Comparison of ENCODE assay signal across 10 mouse cellular contexts in the genomic region with DNA sequence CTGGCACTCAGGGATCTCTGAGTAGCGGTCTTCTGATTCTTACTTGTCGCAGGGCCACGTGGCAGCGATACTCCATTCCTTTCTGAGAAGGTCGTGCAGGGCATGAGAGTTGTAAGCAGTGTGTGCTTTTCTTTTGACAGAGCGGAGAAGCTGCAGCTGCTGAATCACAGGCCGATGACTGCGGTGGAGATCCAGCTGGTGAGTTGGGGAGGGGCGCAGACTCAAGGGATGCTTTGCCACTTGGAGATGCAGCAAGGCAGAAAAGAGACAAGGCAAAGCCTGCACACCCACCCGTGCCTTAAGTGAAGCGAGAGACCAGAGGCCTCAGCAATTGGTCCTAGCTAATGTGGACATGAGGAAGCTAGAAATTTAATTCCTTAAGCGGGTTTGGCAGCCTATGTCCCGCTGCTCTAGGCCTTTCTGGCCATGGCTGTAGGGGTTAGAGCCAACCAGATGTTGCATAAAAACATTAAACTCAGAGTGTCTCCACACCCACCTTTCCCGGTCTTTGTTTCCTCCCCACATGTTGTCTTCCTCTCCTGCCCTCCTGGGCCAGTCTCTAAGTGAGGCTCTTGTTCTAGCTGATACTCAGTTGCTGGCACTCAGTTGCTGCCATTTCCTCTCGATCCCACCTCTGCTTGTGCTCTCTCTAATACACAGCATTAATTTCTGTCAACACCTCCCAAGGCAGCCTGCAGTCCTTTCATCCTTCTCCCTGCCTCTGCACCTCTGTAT. TPM values are rescaled to one million over a fixed set of nuclear protein-coding genes. Genes with fewer than 3 reads are reported as not detected.
DNase-seq lines count a peak whose midpoint lies in the region; ATAC-seq and TF ChIP-seq lines count a peak whose summit lies in the region.
"Had no signal": no experiment of that assay in that cellular context is flagged by ENCODE, and none has a peak within 500 bp of the region (broad histone marks: within the 10 kb centered on the region; RNA-seq: fewer than 3 reads in every experiment).

No protein-coding gene starts in this region.

- TF ChIP-seq CTCF in lung, postnatal 0 days (IDR thresholded peaks at IDR 0.05) = no peak
- no peak for TF ChIP-seq CTCF in stomach, postnatal 0 days (IDR thresholded peaks at IDR 0.05; ENCODE audit: low read depth)

- no peaks in the 10 kb centered on the region for H3K9me3 ChIP-seq in embryonic facial prominence, embryonic 14.5 days (ENCODE audit: control insufficient read depth, low read length)
- no peaks in the 10 kb centered on the region for H3K9me3 ChIP-seq in embryonic facial prominence, embryonic 10.5 days
- H3K9me3 ChIP-seq in lung, postnatal 0 days (ENCODE audit: low read length) = no peaks in the 10 kb centered on the region
- no peaks in the 10 kb centered on the region for H3K9me3 ChIP-seq in intestine, embryonic 15.5 days
- no peaks in the 10 kb centered on the region for H3K9me3 ChIP-seq in stomach, postnatal 0 days (ENCODE audit: control insufficient read depth, low read length)

- H3K27ac ChIP-seq in embryonic facial prominence, embryonic 14.5 days (replicated peaks; ENCODE audit: low read depth, low read length) = no peak overlapping the region
- no peak overlapping the region for H3K27ac ChIP-seq in embryonic facial prominence, embryonic 10.5 days (replicated peaks)
- no peak overlapping the region for H3K27ac ChIP-seq in lung, postnatal 0 days (ENCODE audit: low read length)
- 0 out of 2 replicates have a peak overlapping the region, but pooled peaks have one; percentile 48 for H3K27ac ChIP-seq in intestine, embryonic 15.5 days
- peak overlapping the region; percentile 74 for H3K27ac ChIP-seq in stomach, postnatal 0 days (replicated peaks)
- H3K27ac ChIP-seq: macrophage had no signal

- no peak for TF ChIP-seq EP300 in lung, postnatal 0 days (IDR thresholded peaks at IDR 0.05)
- TF ChIP-seq EP300 in stomach, postnatal 0 days (optimal IDR thresholded peaks at IDR 0.05) = no peak

- ATAC-seq in embryonic facial prominence, embryonic 14.5 days (ENCODE audit: low read depth) = no peak
- ATAC-seq in lung, postnatal 0 days = peak; percentile 11; the same call in 1 of the 2 replicates
- ATAC-seq in intestine, embryonic 15.5 days = 0 out of 2 replicates have a peak, but pooled peaks have one; percentile 53
- ATAC-seq in stomach, postnatal 0 days (ENCODE audit: low FRiP score, low TSS enrichment) = peak; percentile 31; the same call in 1 of the 2 replicates
- no peak for ATAC-seq in activated CD4-positive, CD25-positive, alpha-beta regulatory T cell, adult 4 months

- H3K4me2 ChIP-seq in embryonic facial prominence, embryonic 14.5 days (ENCODE audit: low read depth, low read length) = no peak overlapping the region
- no peak overlapping the region for H3K4me2 ChIP-seq in lung, postnatal 0 days (replicated peaks; ENCODE audit: low read depth, low read length)
- H3K4me2 ChIP-seq in intestine, embryonic 15.5 days (replicated peaks) = no peak overlapping the region
- H3K4me2 ChIP-seq in stomach, postnatal 0 days (replicated peaks; ENCODE audit: low read depth) = no peak overlapping the region

- no peaks in the 10 kb centered on the region for H3K27me3 ChIP-seq in embryonic facial prominence, embryonic 14.5 days (replicated peaks; ENCODE audit: control insufficient read depth, insufficient read depth, low read length)
- H3K27me3 ChIP-seq in embryonic facial prominence, embryonic 10.5 days (replicated peaks; ENCODE audit: low read depth, poor library complexity, severe bottlenecking) = no peaks in the 10 kb centered on the region
- no peaks in the 10 kb centered on the region for H3K27me3 ChIP-seq in lung, postnatal 0 days (replicated peaks; ENCODE audit: insufficient read depth, low read length)
- H3K27me3 ChIP-seq in intestine, embryonic 15.5 days (replicated peaks) = no peaks in the 10 kb centered on the region
- H3K27me3 ChIP-seq in stomach, postnatal 0 days (ENCODE audit: control insufficient read depth, insufficient read depth, low read length) = no peaks in the 10 kb centered on the region

- peaks cover 38% of the 10 kb centered on the region for H3K36me3 ChIP-seq in embryonic facial prominence, embryonic 14.5 days (ENCODE audit: control insufficient read depth, insufficient read depth, low read length)
- peaks cover 86% of the 10 kb centered on the region for H3K36me3 ChIP-seq in embryonic facial prominence, embryonic 10.5 days (replicated peaks)
- peaks cover 11% of the 10 kb centered on the region for H3K36me3 ChIP-seq in lung, postnatal 0 days (ENCODE audit: insufficient read depth, low read length)
- H3K36me3 ChIP-seq in intestine, embryonic 15.5 days = peaks cover 8% of the 10 kb centered on the region; the same call in 1 of the 2 replicates
- no peaks in the 10 kb centered on the region for H3K36me3 ChIP-seq in stomach, postnatal 0 days (ENCODE audit: control insufficient read depth, insufficient read depth, low read length)

- WGBS in embryonic facial prominence, embryonic 14.5 days = 72% methylated on average over 15 of the region's 15 CpGs
- 91% methylated on average over 15 of the region's 15 CpGs for WGBS in embryonic facial prominence, embryonic 10.5 days
- 68% methylated on average over 15 of the region's 15 CpGs for WGBS in lung, postnatal 0 days
- 69% methylated on average over 15 of the region's 15 CpGs for WGBS in intestine, embryonic 15.5 days
- WGBS in stomach, postnatal 0 days = 57% methylated on average over 15 of the region's 15 CpGs

- H3K9ac ChIP-seq in embryonic facial prominence, embryonic 14.5 days (ENCODE audit: low read depth, low read length) = no peak overlapping the region
- no peak overlapping the region for H3K9ac ChIP-seq in lung, postnatal 0 days (replicated peaks; ENCODE audit: low read depth)
- no peak overlapping the region for H3K9ac ChIP-seq in intestine, embryonic 15.5 days
- no peak overlapping the region for H3K9ac ChIP-seq in stomach, postnatal 0 days (ENCODE audit: low read length)

- no peaks in the 10 kb centered on the region for H3K4me1 ChIP-seq in embryonic facial prominence, embryonic 14.5 days (ENCODE audit: control insufficient read depth, insufficient read depth, low read length)
- 0 out of 2 replicates have a peak, but pooled peaks cover 5% of the 10 kb centered on the region for H3K4me1 ChIP-seq in embryonic facial prominence, embryonic 10.5 days
- H3K4me1 ChIP-seq in lung, postnatal 0 days (ENCODE audit: insufficient read depth, low read depth, low read length) = no peaks in the 10 kb centered on the region
- H3K4me1 ChIP-seq in intestine, embryonic 15.5 days (replicated peaks) = 0 out of 2 replicates have a peak, but pooled peaks cover 2% of the 10 kb centered on the region
- no peaks in the 10 kb centered on the region for H3K4me1 ChIP-seq in stomach, postnatal 0 days (replicated peaks; ENCODE audit: control insufficient read depth, insufficient read depth)

- DNase-seq in embryonic facial prominence, embryonic 14.5 days (ENCODE audit: low spot score) = peak; percentile 46
- no peak for DNase-seq in embryonic facial prominence, embryonic 10.5 days (ENCODE audit: low spot score)
- no peak for DNase-seq in lung, postnatal 0 days (ENCODE audit: low spot score)
- DNase-seq in lung, postnatal 25 days (ENCODE audit: low spot score) = no peak
- no peak for DNase-seq in stomach, postnatal 0 days (ENCODE audit: low spot score)
- DNase-seq in cerebellum, adult 9-11 months = no peak
- DNase-seq: cerebellum, postnatal 36 days had no signal

- H3K4me3 ChIP-seq in embryonic facial prominence, embryonic 14.5 days (ENCODE audit: low read depth, low read length) = no peak overlapping the region
- no peak overlapping the region for H3K4me3 ChIP-seq in embryonic facial prominence, embryonic 10.5 days
- no peak overlapping the region for H3K4me3 ChIP-seq in lung, postnatal 0 days (ENCODE audit: low read depth, low read length)
- no peak overlapping the region for H3K4me3 ChIP-seq in intestine, embryonic 15.5 days (replicated peaks)
- no peak overlapping the region for H3K4me3 ChIP-seq in stomach, postnatal 0 days (ENCODE audit: low read depth, low read length)

RNA-seq across cellular contexts. Expression of a gene that starts 19.9 kb away (rescaled TPM):
- polyA plus RNA-seq in embryonic facial prominence, embryonic 14.5 days (2014; fragmentation: Nextera tagmentation; extraction: Ambion mirVana) = 24.9 and 25.6 TPM in 2 replicates
- polyA plus RNA-seq in embryonic facial prominence, embryonic 10.5 days (2016; fragmentation: Nextera tagmentation; extraction: Ambion mirVana) = 53.3 and 54.4 TPM in 2 replicates
- 31.0 and 31.5 TPM in 2 replicates for polyA plus RNA-seq in lung, postnatal 0 days (2015; fragmentation: Nextera tagmentation; extraction: Ambion mirVana)
- 34.1 and 38.7 TPM in 2 replicates for polyA plus RNA-seq in intestine, embryonic 15.5 days (2015; fragmentation: Nextera tagmentation; extraction: Ambion mirVana)
- 26.0 and 26.4 TPM in 2 replicates for polyA plus RNA-seq in stomach, postnatal 0 days (2015; fragmentation: Nextera tagmentation; extraction: Ambion mirVana)
- polyA plus RNA-seq in activated CD4-positive, CD25-positive, alpha-beta regulatory T cell, adult 4 months (2017; shearing (Covaris generic)) = 10 to 100 TPM; 43.7 to 70.6 TPM

RNA-seq across cellular contexts. Expression of a gene that starts 19.9 kb away (rescaled TPM):
- 32.1 and 35.7 TPM in 2 replicates for polyA plus RNA-seq in embryonic facial prominence, embryonic 14.5 days (2014; fragmentation: Nextera tagmentation; extraction: Ambion mirVana)
- polyA plus RNA-seq in embryonic facial prominence, embryonic 10.5 days (2016; fragmentation: Nextera tagmentation; extraction: Ambion mirVana) = 34.2 and 34.8 TPM in 2 replicates
- 27.3 and 29.7 TPM in 2 replicates for polyA plus RNA-seq in lung, postnatal 0 days (2015; fragmentation: Nextera tagmentation; extraction: Ambion mirVana)
- 51.4 and 65.0 TPM in 2 replicates for polyA plus RNA-seq in intestine, embryonic 15.5 days (2015; fragmentation: Nextera tagmentation; extraction: Ambion mirVana)
- polyA plus RNA-seq in stomach, postnatal 0 days (2015; fragmentation: Nextera tagmentation; extraction: Ambion mirVana) = 27.3 and 36.1 TPM in 2 replicates
- polyA plus RNA-seq in activated CD4-positive, CD25-positive, alpha-beta regulatory T cell, adult 4 months (2017; shearing (Covaris generic)) = 100 to 1,000 TPM in 1 of 2 experiments, 10 to 100 TPM in 1; 88.6 to 112 TPM

RNA-seq across cellular contexts. Expression of a gene that starts 24.2 kb away (rescaled TPM):
- polyA plus RNA-seq in embryonic facial prominence, embryonic 14.5 days (2014; fragmentation: Nextera tagmentation; extraction: Ambion mirVana) = 94.0 and 102 TPM in 2 replicates
- polyA plus RNA-seq in embryonic facial prominence, embryonic 10.5 days (2016; fragmentation: Nextera tagmentation; extraction: Ambion mirVana) = 52.3 and 55.6 TPM in 2 replicates
- polyA plus RNA-seq in lung, postnatal 0 days (2015; fragmentation: Nextera tagmentation; extraction: Ambion mirVana) = 31.5 and 36.9 TPM in 2 replicates
- polyA plus RNA-seq in intestine, embryonic 15.5 days (2015; fragmentation: Nextera tagmentation; extraction: Ambion mirVana) = 53.4 and 59.8 TPM in 2 replicates
- polyA plus RNA-seq in stomach, postnatal 0 days (2015; fragmentation: Nextera tagmentation; extraction: Ambion mirVana) = 44.5 and 47.3 TPM in 2 replicates
- 1 to 10 TPM; 1.4 to 3.1 TPM for polyA plus RNA-seq in activated CD4-positive, CD25-positive, alpha-beta regulatory T cell, adult 4 months (2017; shearing (Covaris generic))

RNA-seq across cellular contexts. Expression of a gene that starts 46.1 kb away (rescaled TPM):
- 57.8 and 60.0 TPM in 2 replicates for polyA plus RNA-seq in embryonic facial prominence, embryonic 14.5 days (2014; fragmentation: Nextera tagmentation; extraction: Ambion mirVana)
- 45.3 and 47.7 TPM in 2 replicates for polyA plus RNA-seq in embryonic facial prominence, embryonic 10.5 days (2016; fragmentation: Nextera tagmentation; extraction: Ambion mirVana)
- 49.0 and 50.0 TPM in 2 replicates for polyA plus RNA-seq in lung, postnatal 0 days (2015; fragmentation: Nextera tagmentation; extraction: Ambion mirVana)
- 88.8 and 95.7 TPM in 2 replicates for polyA plus RNA-seq in intestine, embryonic 15.5 days (2015; fragmentation: Nextera tagmentation; extraction: Ambion mirVana)
- polyA plus RNA-seq in stomach, postnatal 0 days (2015; fragmentation: Nextera tagmentation; extraction: Ambion mirVana) = 32.0 and 33.9 TPM in 2 replicates
- polyA plus RNA-seq in activated CD4-positive, CD25-positive, alpha-beta regulatory T cell, adult 4 months (2017; shearing (Covaris generic)) = 10 to 100 TPM; 46.3 to 48.2 TPM

Comparison
In these comparisons a context has a peak if more than half of its experiments do, and no peak if none do; other contexts are left out.
1. ATAC-seq: peak in lung, postnatal 0 days (single experiment), intestine, embryonic 15.5 days (single experiment) and stomach, postnatal 0 days (single experiment); none in embryonic facial prominence, embryonic 14.5 days (single experiment) and activated CD4-positive, CD25-positive, alpha-beta regulatory T cell, adult 4 months (single experiment).
2. H3K27ac ChIP-seq: peak in intestine, embryonic 15.5 days (single experiment) and stomach, postnatal 0 days (single experiment); none in embryonic facial prominence, embryonic 14.5 days (single experiment), embryonic facial prominence, embryonic 10.5 days (single experiment) and lung, postnatal 0 days (single experiment).